In genomic region chr8:123805718-123806373, GRCm38 (mm10) we compare ENCODE assay signal across 8 mouse cellular contexts. TPM values are rescaled to one million over a fixed set of nuclear protein-coding genes. Genes with fewer than 3 reads are reported as not detected.
DNase-seq lines count a peak whose midpoint lies in the region; ATAC-seq and TF ChIP-seq lines count a peak whose summit lies in the region.

Rab4a (plus strand) TSS chr8:123805985.

- TF ChIP-seq POLR2A in cerebellum, adult 2 months (IDR thresholded peaks at IDR 0.05; ENCODE audit: borderline replicate concordance, insufficient read depth, low read length): peak; percentile 43

- no peaks in the 10 kb centered on the region for H3K36me3 ChIP-seq in ES-E14 (ENCODE audit: control insufficient read depth, insufficient read depth, low read length, poor library complexity, severe bottlenecking)
- H3K36me3 ChIP-seq in forebrain, postnatal 0 days (ENCODE audit: insufficient read depth): no peaks in the 10 kb centered on the region
- H3K36me3 ChIP-seq in lung, embryonic 14.5 days (ENCODE audit: insufficient read depth): no peaks in the 10 kb centered on the region

- H3K4me3 ChIP-seq in ES-E14 (ENCODE audit: insufficient read depth in 1 of 2, low read depth in 1 of 2, low read length in 2 of 2, poor library complexity in 1 of 2, severe bottlenecking in 1 of 2): peak within 1 kb of the TSS; percentile 89 to 97
- H3K4me3 ChIP-seq in cerebellum, adult 2 months (replicated peaks; ENCODE audit: insufficient read depth, low read depth, low read length): peak within 1 kb of the TSS; percentile 93
- peak within 1 kb of the TSS; percentile 63 for H3K4me3 ChIP-seq in forebrain, postnatal 0 days (ENCODE audit: low read depth, low read length)
- H3K4me3 ChIP-seq in layer of hippocampus, adult 2 months: peak within 1 kb of the TSS; percentile 97
- peak within 1 kb of the TSS; percentile 65 for H3K4me3 ChIP-seq in lung, embryonic 14.5 days (ENCODE audit: low read depth, low read length)

- intact Hi-C loops in heart, postnatal 36 days (cut with DNase I): no loop called here

- peak; percentile 90 for ATAC-seq in forebrain, postnatal 0 days
- peak; percentile 96 for ATAC-seq in lung, embryonic 14.5 days (ENCODE audit: insufficient read depth)

- no peaks in the 10 kb centered on the region for H3K9me3 ChIP-seq in ES-E14 (ENCODE audit: control insufficient read depth, insufficient read depth, low read depth, low read length)
- no peaks in the 10 kb centered on the region for H3K9me3 ChIP-seq in forebrain, postnatal 0 days (ENCODE audit: low read length)
- H3K9me3 ChIP-seq in lung, embryonic 14.5 days (ENCODE audit: low read depth, low read length): no peaks in the 10 kb centered on the region

- TF ChIP-seq CTCF in cerebellum, adult 2 months (IDR thresholded peaks at IDR 0.05; ENCODE audit: borderline replicate concordance, insufficient read depth, low read depth, low read length): no peak
- 0 out of 2 replicates have a peak, but pooled peaks have one; percentile 1 for TF ChIP-seq CTCF in forebrain, postnatal 0 days (IDR thresholded peaks at IDR 0.05; ENCODE audit: low read depth)
- TF ChIP-seq CTCF in layer of hippocampus, adult 2 months (conservative IDR thresholded peaks at IDR 0.05): no peak
- no peak for TF ChIP-seq CTCF in lung, embryonic 14.5 days (IDR thresholded peaks at IDR 0.05; ENCODE audit: low read depth)

- under 1% methylated on average over 48 of the region's 48 CpGs for whole genome bisulfite sequencing in cerebellum, adult 2 months
- WGBS in forebrain, postnatal 0 days: 1% methylated on average over 45 of the region's 48 CpGs
- WGBS in lung, embryonic 14.5 days: under 1% methylated on average over 48 of the region's 48 CpGs

- H3K9ac ChIP-seq in ES-E14 (ENCODE audit: insufficient read depth, low read depth, low read length, poor library complexity, severe bottlenecking): peak within 1 kb of the TSS; percentile 90
- peak within 1 kb of the TSS; percentile 83 for H3K9ac ChIP-seq in forebrain, postnatal 0 days
- H3K9ac ChIP-seq in lung, embryonic 14.5 days: peak within 1 kb of the TSS; percentile 80

- H3K4me2 ChIP-seq in forebrain, postnatal 0 days (ENCODE audit: low read depth): peak within 1 kb of the TSS; percentile 70
- peak within 1 kb of the TSS; percentile 78 for H3K4me2 ChIP-seq in lung, embryonic 14.5 days

- H3K4me1 ChIP-seq in ES-E14 (ENCODE audit: control insufficient read depth in 2 of 2, insufficient read depth in 2 of 2, low read length in 2 of 2, poor library complexity in 1 of 2): peaks cover 14 to 20% of the 10 kb centered on the region in 2 experiments; a peak in 3 of 4 replicates
- H3K4me1 ChIP-seq in cerebellum, adult 2 months (ENCODE audit: control insufficient read depth, insufficient read depth, low read length): peaks cover 15% of the 10 kb centered on the region
- H3K4me1 ChIP-seq in forebrain, postnatal 0 days (ENCODE audit: insufficient read depth): peaks cover 19% of the 10 kb centered on the region
- H3K4me1 ChIP-seq in lung, embryonic 14.5 days (ENCODE audit: insufficient read depth): 0 out of 2 replicates have a peak, but pooled peaks cover 3% of the 10 kb centered on the region

- in situ Hi-C loops in ES-E14 (cut with MboI; ENCODE audit: low sequenced_read_pairs in 2 of 2, unreplicated experiment in 2 of 2): no loop called here

- H3K27ac ChIP-seq in ES-E14 (ENCODE audit: insufficient read depth, low read depth, low read length, poor library complexity, severe bottlenecking): peak within 1 kb of the TSS; percentile 94
- peak within 1 kb of the TSS; percentile 94 for H3K27ac ChIP-seq in cerebellum, adult 2 months (ENCODE audit: insufficient read depth, low read length)
- H3K27ac ChIP-seq in forebrain, postnatal 0 days (ENCODE audit: low read depth, low read length): peak within 1 kb of the TSS; percentile 78
- peak within 1 kb of the TSS; percentile 93 for H3K27ac ChIP-seq in layer of hippocampus, adult 2 months
- peak within 1 kb of the TSS; percentile 48; the same call in 1 of the 2 replicates for H3K27ac ChIP-seq in lung, embryonic 14.5 days (ENCODE audit: low read depth)

- peak; percentile 86 for DNase-seq in ES-E14 (ENCODE audit: low read depth, low spot score)
- peak; percentile 90 for DNase-seq in cerebellum, adult 2 months
- DNase-seq in forebrain, postnatal 0 days: peak; percentile 92
- peak; percentile 80 to 83 for DNase-seq in heart, postnatal 36 days
- peak; percentile 79 to 81 for DNase-seq in layer of hippocampus, adult 2 months (ENCODE audit: low spot score in 2 of 2)
- peak; percentile 90 for DNase-seq in lung, embryonic 14.5 days
- DNase-seq in ovary, postnatal 14 days (ENCODE audit: low spot score): peak; percentile 84
- peak; percentile 79 for DNase-seq in thymus, postnatal 14 days

- no peaks in the 10 kb centered on the region for H3K27me3 ChIP-seq in cerebellum, adult 2 months (ENCODE audit: control insufficient read depth, insufficient read depth, low read length)
- H3K27me3 ChIP-seq in forebrain, postnatal 0 days (ENCODE audit: insufficient read depth, low read length): no peaks in the 10 kb centered on the region
- H3K27me3 ChIP-seq in lung, embryonic 14.5 days (ENCODE audit: insufficient read depth, low read length): no peaks in the 10 kb centered on the region

TF ChIP-seq in ES-E14, 5 proteins besides CTCF, POLR2A, EP300 and RAD21:
- TF ChIP-seq CHD2 (IDR thresholded peaks at IDR 0.05; ENCODE audit: low read depth, low read length) (peak; percentile 90), ZC3H11A (IDR thresholded peaks at IDR 0.05; ENCODE audit: borderline replicate concordance, low read depth, low read length) (no peak)

RNA-seq across cellular contexts. Expression of gene Rab4a, which starts in this region (rescaled TPM):
- 22.1 and 29.6 TPM in 2 replicates for total RNA-seq in ES-E14 (2012; rRNA removed)
- 102 and 111 TPM in 2 replicates for polyA plus RNA-seq in cerebellum, adult 2 months (2012; rRNA removed)
- total RNA-seq in forebrain, postnatal 0 days (2014; rRNA removed): 70.9 and 72.8 TPM in 2 replicates
- 113 and 127 TPM in 2 replicates for polyA plus RNA-seq in forebrain, postnatal 0 days (2015; fragmentation: Nextera tagmentation; extraction: Ambion mirVana)
- 1 to 10 TPM; 7.3 to 7.9 TPM for total RNA-seq in heart, postnatal 36 days (2021)
- 10 to 100 TPM; 41.8 to 48.0 TPM for total RNA-seq in layer of hippocampus, adult 2 months (2021)
- polyA plus RNA-seq in lung, embryonic 14.5 days (2014; fragmentation: Nextera tagmentation; extraction: Ambion mirVana): 30.1 and 32.1 TPM in 2 replicates

Comparison
In these comparisons a context has a peak if more than half of its experiments do, and no peak if none do; other contexts are left out.
1. Peak in every context shown above with its lines: DNase-seq, ATAC-seq, H3K4me3 ChIP-seq and H3K27ac ChIP-seq.